Mouse (Mus musculus) cerebellum, adult 18-20 months (tissue): ENCODE measurements around the gene Mog.
"Not testable (repeated sequence)": the region's sequence is repeated elsewhere in the genome, so short reads cannot be mapped to it uniquely, and the experiment has no call there.

ENCODE experiments used
- DNase-seq, 2 experiments: peaks; one replicate each; pipeline ENCODE4 v3.0.0; 2021

The Mog gene

DNA sequence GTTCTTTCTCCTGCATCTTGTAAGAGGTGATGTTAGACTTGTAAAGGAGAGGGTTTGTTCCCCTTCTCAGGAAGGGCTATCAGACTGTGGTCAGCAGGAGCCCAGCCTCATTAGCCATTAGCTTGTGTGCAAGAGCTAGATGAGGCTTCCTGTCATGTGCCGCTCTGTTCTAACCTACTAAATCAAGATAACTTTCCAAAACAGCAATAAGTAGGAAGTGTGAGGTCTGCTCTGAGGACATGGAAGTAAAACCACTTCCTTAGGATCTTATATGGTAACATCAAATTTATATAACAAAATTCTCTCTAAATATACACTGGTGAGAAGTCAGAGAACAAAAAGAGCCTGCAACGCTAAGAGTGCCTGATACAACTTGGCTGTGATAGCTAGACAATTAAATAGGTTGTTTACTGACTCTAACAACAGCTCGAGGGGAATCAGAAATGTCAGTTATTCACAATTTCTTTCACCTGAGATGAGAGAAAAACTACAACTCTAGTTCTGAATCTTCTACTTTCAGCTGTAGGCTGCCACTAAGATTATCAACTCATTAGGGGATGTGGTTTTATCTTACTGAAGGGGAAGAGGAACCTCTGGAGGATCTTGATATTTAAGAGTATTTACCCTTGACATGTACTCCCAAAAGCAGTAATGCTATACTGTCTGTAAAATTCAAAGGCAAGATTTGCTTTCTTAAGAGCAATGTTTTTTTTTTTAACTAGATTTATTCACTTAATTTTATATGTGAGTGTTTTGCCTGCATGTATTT lies 30.7 kb downstream of the Mog start:
- no peak for DNase-seq

- not testable (repeated sequence) for DNase-seq
Observed at GRCm38 (mm10) chr17:36990630-36991029, 32.6 kb downstream of the Mog start.

- no peak for DNase-seq
Observed at GRCm38 (mm10) chr17:36989437-36989836, 33.8 kb downstream of the Mog start, which contains the start of gene H2-M5. TSS of gene H2-M5 (minus strand) at chr17:36989537.

DNA sequence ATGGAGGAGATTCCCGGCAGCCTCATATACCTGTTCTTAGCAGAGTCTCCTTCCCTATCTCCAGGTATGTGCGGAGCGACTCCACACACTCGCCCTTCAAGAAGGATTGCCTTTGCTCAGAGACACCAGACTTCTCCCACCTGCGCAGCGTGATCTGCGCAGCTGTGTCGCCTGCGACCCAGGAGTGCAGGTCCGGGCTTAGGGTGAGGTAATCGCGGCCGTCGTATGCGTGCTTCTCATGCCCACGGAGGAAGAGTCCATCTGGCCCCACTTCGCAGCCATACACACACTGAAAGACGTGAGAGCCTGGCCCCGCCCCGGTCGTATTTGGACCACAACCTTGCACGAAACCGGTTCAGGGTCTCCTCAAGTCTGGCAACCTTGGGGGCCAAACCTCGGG lies 34.7 kb downstream of the Mog start:
- no peak for DNase-seq

DNA sequence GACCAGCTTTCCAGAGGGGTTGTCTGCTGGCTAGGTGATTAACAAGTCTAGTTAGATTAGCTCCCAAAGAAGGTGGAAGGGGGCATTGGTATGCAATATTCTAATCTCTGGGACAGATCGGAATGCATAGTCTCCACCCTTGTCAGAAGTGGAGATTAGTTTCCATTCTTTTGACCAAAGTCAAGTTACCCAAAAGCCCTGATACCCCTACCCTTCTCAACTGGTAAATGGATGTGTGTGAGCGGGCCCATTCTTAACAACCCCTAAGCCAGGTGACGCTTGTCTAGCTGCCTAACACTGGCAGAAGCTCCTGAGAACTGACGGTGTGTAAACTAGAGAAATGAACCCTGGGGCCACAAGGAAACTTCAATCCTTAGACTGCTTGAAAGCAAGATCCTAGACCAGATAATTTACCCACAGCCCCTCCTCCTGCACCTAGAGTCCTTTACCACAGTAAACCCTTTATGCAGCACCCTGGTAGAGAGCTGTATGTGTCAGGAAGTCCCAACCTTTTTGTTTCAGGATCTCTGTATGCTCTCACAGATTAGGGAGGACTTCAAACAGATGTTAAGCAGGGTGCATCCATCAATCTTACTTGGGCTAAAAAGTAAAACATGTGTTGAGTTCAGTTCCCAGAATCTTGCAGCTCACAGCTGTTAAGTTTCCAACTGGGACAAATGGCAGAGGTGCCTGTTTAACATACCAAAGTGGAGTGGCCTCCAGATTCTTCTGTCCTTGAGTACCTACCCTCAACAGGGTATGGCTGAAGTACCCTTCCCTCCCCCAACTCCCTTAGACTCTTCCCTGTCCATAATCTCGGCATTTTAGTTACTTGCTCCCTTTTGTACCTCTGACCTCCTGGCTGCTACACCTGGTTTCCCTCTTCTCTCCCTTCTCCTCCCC lies 40.7 kb downstream of the Mog start:
- no peak for DNase-seq

- DNase-seq, result no peak
Observed at GRCm38 (mm10) chr17:36981845-36982244, 41.4 kb downstream of the Mog start.

DNA sequence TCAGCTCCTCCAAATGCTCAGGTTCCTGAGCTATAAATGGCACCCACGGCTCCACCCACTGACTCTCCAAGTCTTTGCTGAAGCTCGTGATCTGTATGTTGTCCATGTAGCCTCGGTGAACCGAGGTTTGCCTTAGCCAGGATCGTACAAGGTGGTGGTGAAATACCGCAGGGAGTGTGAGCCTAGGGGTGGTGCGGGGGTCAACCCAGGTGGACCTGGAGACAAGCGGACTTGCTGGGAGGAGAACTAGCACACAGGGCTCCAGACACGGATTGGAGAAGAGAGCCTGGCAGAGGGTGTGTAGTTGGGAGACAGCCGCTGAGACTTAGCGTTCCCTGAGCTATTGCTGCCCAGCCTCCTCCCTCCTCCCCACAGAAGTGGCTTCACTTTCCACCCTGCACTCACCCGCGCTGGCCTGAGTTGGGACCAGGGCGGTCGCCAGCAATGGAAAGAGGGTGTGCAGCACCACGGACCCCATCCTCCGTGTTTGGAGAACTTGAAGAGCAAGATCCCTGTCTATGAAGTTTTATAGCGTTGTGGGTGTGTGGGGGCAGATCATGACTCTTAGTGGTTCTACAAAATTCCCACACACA lies 41.9 kb downstream of the Mog start, which contains the start of gene 2410137M14Rik:
TSS of gene 2410137M14Rik (minus strand) at position 17 of the 593 bp plus-strand sequence.
- no peak for DNase-seq

- no peak for DNase-seq
Observed at GRCm38 (mm10) chr17:36973271-36973787, 49.9 kb downstream of the Mog start.

- DNase-seq, result no peak
Observed at GRCm38 (mm10) chr17:36972791-36973190, 50.4 kb downstream of the Mog start.

DNA sequence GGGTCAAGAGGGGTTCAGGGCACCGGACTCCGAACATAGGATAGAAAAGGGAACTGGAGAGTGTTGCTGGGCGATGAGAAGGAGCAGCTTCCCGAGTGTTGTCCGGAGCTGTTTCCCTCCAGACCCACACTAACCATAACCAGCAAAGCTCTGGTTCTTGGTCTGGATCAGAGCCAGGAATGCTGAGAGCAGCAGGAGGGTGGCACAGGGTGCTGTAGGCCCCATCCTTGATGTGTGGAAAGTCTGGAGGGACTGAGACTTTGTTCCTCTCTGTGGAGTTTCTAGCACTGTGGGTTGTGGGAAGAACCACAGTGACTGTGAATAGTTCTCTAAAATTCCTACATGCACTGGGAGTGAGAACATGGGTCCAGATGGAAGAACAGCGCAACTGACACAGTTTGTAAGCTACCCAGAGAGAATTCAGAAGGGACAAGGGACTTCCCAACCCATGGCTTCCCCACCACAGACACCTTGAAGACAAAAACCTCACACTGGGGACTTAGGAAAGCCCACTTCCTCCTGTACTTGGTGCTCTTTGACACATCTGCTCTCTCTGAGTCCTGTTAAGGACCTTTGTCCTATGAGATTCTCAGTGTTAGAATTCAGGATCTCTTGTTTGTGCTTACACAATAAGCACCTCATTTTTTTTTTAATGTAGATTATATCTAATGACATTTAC lies 51.9 kb downstream of the Mog start:
- no peak for DNase-seq

DNA sequence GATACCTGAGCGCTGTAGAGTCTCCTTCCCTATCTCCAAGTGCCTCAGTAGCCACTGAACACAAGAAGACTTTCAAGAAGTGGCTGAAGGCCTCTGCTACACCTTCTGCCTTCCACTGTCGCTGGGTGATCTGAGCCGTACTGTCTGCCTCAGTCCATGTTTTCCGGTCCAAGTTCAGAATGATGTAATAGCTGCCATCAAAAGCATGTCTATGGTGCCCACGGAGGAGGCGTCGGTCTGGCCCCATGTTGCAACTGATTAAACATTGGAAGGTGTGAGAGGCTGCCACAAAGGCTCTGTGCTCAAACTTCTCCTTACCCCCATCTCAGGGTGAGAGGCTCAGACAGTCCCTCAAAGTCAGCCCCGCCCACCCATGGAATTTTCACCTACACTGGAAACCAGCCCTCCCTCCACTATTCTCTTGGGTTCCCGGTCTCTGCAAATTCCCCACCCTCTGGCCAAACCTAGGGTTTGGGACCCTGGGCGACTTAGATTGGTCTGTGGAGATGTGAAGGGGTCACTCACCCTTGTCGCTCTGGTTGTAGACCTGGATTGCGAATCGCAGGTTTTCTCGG lies 52.8 kb downstream of the Mog start:
- DNase-seq, result no peak

DNA sequence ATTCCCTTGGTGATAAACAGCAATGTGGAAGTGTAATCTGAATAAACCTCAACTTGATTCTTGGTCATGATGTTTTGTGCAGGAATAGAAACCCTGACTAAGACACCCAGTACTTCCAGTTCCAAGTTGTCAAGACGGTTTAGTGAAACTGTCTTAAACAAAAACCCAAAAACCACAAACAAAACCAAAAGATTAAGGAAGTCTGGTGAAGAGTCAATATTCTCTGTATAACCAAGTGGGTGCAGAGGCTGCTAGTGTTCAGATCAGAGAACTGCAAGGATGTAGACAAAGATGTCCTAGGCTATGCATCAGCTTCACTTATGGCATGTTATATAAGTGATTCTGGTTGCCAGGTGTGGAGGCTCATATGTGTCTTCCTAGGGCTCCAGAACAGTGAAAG lies 56.3 kb downstream of the Mog start:
- no peak for DNase-seq

GRCm38 (mm10) chr17:36961125-36961524 lies 62.1 kb downstream of the Mog start:
- no peak for DNase-seq
